Mouse (Mus musculus) fibroblast of lung, adult 2 months (primary cell): ENCODE data around the gene Ppp1r13b.
"Not testable (repeated sequence)": the region's sequence is repeated elsewhere in the genome, so short reads cannot be mapped to it uniquely, and the experiment has no call there.

ENCODE experiments used
- DNase-seq: peaks from one replicate; pipeline ENCODE4 v3.0.0-alpha.2; 2011; ENCODE audit warnings: low read depth

Gene Ppp1r13b

DNA sequence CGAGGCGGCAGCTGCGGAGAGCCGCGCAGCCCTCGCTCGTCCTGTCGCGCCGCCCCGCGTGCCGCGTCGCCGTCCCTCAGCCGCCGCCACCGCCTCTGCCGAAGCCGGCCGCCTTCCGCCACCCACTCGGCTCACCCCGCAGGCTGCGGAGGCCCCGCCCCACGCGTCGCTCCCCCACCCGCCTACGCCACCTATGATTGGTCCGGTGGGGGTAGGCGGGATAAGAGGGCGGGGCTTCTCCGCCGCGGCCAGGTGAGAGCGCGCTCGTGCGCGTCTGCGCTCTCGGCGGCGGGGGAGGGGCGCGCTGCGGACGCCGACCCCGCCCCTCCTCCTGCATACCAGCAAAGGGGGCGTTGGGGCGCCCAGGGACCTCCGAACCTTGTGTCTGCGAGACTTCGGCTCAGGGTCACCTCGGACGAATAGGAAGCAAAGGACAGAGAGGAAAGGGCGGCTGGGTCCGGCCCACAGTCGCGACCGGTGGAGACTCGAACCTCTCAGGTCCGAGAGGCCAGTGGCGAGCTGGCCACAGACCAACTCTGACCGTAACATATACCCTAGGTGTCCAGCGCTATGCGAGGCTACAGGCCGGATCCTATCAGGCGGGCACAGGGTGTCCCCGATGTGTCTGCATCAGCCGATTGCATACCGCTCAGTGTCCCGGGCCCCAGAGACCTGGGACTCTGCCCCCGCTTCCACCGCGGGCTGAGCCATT, at the start of gene Ppp1r13b:
TSS of gene Ppp1r13b (minus strand) at position 141 of the 712 bp plus-strand sequence.
- DNase-seq = no peak

DNA sequence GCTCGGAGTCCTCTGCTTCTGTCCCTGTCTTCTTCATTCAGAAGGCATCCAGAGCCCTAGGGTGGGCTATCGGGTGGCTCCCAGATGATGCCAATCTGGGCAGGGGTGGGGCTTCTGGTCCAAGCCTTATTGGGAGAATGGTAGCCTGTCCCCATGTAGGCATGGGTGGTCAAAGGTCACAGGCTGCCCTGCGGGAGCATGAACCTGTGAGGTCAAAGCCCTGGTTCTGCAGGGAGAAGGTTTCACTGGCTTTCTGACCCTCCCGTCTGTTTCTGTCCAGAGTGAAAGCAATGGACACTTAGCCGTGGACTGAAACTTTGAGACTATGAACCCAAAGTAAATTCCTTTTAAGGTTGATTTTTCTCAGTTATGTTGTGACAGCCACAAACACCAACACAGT, 48.3 kb upstream of the Ppp1r13b start:
- DNase-seq = no peak

DNA sequence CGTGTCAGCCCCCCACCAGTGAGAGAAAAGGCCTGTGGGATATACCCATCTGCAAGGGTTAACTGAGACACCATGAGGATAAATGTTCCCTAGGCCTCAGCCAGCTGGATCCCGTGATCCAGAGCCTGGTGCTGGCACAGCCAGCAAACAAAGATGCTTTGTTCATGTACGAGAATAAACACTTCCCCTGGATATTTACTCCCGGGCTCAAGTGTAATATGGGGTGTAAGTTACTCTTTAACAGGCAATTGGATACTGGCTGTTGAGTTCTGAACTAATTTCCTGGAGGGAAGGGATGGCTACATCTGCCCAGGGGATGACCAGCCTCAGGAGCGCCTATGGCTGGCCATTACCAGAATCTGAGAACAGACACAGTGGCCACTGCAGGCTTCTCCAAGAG, 43.8 kb upstream of the Ppp1r13b start:
- no peak for DNase-seq

DNA sequence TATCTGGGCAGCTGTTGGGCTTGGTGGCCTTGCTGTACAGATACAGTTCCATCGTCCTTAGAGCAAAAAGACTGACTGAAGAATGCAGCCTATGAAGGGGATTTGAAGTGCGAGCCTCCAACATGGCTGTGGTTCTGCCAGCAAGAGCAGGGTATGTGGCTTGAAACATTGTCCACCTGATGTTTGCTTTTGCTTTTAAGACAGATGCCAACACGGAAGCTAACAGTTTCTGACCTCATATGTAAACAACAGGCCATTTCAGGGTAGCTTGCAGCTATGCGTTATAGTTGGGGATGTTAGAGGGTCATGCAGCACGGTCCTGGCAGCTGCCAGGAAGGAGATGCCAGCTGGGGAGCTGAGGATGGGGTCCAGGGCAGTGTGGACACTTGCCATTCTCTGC, 42.6 kb upstream of the Ppp1r13b start:
- DNase-seq = no peak

DNA sequence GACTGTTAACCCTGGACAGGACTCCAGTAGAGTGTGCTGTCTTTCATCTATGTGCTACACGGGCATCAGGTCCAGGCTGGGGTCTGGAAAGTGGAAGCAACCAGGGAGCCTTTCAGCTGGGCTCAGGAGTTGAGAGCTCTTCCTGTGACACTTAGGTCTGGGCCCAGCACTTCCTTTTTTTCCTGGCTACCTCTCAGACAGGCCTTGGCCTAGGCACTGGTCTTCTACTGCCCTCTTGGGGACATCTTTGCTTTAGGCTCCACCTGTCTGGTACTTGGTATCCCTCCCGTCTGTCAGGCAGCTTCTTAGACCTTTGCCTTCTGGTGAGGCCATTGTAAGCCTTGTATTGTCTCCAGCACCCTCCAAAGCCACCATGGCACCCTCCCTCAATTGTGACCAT, 38.8 kb upstream of the Ppp1r13b start:
- no peak for DNase-seq

DNA sequence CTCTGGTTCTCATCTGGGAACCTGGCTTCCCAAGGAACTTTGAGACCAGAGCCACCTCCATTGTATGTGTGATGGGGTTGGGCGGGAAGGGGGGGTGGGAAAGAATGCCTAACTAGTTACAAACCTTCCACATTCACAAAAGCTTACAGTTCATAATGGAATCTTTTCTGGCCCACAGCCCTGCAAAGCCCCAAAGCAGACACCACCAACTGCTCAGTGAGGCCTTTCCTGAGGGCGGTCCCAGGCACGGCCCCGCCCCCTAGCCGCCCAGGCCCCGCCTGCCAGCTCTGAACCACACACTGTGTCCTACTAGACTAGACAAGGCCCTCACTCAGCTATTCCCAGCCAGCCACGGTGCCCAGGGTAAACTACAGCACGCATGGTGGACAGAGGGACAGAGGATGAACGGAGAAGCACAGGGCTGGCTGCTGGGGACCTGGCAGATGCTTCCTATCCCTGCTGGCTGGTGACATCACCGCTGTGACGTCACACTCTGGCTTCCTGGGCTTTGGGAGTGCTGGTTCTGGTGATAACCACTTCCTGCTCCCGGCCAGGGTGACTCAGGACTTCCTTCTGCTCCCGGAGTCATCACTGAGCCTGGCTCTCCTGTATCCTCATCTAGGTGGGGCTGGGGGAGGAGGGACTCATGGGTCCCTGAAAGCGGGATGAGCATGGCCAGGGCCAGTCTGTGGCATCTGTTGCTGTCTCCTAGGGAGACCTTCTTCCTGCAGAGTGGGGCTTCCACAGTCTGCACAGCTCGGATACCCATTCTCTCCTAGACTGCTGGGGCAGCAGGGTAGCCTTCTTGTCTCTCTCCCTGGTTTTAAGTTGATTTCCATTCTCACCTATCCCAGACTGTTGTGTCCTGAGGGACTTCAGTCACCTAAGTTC, 38.1 kb upstream of the Ppp1r13b start:
- DNase-seq = not testable (repeated sequence)

DNA sequence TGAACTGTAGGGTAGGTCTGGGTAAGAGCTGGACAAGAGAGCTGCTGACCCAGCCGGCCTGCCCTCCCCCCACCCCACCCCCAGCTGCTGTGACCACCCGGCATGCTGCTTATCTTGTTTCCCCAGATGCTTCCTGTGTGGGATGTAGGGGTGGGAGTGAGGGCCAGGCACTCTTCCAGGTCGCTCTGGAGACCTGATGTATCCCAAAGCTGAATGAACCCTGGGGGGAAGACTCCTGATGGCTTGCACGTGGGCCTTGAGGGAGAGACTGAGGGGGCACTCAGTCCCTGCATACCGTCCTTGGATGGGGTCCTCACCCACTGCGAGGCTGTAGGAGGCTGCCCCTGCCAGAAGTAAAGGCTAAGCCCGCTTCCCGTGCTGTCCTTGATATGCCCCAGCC, 37.2 kb upstream of the Ppp1r13b start:
- DNase-seq = no peak

DNA sequence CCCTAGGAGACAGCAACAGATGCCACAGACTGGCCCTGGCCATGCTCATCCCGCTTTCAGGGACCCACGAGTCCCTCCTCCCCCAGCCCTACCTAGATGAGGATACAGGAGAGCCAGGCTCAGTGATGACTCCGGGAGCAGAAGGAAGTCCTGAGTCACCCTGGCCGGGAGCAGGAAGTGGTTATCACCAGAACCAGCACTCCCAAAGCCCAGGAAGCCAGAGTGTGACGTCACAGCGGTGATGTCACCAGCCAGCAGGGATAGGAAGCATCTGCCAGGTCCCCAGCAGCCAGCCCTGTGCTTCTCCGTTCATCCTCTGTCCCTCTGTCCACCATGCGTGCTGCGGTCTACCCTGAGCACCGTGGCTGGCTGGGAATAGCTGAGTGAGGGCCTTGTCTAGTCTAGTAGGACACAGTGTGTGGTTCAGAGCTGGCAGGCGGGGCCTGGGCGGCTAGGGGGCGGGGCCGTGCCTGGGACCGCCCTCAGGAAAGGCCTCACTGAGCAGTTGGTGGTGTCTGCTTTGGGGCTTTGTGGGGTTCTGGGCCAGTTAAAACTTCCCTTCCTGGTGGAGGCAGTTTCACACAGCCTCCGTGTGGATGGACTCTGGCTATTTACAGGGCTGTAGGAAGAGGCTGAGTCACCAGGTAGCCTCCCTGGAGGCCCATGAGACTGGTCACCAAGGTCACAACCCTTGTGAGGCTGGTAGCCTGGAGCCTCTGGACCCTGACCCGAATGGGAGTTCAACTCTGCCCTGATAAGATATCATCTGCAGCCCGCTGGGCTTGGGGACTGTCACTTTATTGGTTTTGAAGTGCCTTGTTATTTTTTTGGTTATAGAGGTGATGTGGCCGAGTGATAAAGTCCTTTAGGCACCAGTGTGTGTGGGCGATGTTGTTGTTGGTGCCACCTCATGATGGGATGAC, 36.4 kb upstream of the Ppp1r13b start:
- DNase-seq = not testable (repeated sequence)

DNA sequence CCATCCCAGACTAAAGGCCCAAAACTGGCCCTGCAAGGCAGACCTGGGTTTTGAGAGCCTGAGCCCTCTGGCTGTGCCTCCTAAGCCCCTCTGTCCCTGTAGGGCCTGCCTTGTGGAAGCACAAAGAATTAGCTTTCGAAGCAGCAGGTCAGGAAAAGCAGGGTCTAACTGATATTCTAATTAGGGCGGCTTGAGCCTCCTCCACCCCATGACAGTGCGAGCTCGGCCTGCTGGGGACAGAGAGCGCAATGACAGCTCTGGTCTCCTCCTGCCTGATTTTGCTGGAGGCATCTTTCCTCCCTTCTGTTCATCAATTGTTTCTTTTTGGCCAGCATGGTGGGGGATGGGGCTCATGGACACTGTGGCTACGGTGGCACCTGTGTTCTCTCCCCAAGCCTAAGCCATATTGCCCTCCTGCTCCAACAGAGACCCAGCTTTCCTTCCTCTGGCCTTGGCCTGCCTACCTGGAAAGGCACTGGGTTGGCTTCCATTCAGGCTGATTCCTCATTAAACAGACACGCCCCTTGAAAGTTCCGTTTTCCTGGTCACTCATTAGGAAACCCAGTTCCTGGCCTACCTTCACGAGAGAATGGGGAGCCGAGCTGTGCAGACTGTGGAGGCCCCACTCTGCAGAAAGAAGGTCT, 35.6 kb upstream of the Ppp1r13b start:
- no peak for DNase-seq

DNA sequence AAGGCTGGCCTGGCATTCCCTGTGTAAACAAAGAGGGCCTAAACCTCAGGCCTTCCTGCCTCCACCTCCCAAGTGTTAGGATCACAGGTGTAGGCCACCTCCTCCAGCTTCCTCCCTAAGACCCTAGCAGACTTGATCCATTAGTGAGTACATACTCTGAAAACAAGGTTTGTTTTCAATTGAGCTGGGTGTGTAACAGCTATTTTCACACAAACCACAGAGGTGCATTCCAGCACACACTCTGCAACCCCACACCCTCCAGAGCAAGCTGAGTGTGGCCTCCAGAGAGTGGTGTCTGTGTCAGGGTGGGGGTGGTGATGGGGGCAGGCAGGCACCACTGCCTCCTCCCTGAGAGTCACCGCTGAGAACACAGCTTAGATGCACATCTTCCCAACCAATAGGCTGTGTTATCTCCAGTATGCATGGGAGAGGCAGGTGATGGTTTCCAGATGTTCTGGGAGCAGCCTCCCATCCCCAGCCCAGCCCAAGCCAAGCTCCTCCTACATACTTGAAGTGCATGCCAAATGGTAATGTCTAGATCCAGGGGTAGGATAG, 30.8 kb upstream of the Ppp1r13b start:
- no peak for DNase-seq

DNA sequence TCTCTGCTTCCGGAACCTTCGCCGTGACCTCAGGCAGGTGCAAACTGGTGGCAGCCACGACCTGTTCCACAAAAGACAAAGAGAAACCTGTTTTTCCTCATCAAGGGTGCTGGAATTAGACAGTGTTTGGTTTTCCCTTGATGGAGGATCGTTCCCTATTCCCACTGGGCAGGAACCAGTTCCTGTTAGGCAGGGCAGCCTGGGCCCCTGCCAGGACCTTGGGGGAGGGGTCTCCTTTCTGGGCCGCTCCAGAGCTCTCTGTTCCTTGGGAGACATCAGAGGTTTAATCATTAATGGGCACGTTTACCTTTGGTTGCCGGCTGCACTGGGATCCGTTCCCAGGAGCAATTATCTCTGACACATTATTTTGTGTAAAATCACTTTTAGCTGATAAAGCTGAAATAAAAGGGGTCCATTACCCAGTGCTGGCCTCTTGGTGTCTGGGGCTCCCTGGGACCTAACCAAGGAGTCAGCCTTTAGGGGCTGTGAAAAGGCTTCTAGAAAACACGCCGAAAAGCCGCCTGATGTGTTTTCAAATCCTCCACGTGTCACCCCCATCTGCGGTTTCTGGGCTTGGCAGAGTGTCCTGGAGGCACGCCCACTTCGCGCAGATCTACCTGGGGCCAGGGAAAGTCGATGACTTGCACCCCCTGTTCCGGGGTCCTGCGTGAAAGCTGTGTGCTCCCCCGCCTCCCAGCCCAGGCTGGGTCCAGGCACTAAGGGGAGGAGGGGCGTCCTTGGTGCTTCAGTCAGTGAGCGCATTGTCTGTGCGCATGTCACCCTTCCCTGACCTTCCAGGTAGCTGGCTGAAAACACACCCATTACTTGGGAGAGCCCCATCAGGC, 29.0 kb upstream of the Ppp1r13b start:
- DNase-seq = peak; percentile 69

DNA sequence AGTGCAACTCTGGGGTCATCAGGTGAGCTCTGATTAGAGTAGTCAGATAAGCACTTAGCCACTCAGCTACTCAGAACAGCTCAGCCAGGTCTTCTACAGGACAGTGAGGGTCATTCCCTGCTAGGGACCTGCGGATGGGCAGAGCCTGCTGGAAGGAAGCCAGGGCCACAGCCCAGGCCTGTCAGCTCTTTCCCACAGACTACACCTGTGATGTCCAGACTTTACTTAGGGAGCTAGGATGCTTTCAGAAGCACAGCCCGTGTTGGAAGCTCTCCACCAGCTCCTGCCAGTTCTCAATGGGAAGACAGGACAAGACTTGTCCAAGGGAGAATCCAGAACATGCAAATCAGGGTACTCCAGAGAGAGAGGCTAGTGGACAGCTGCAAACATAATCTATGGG, 26.1 kb upstream of the Ppp1r13b start:
- no peak for DNase-seq

DNA sequence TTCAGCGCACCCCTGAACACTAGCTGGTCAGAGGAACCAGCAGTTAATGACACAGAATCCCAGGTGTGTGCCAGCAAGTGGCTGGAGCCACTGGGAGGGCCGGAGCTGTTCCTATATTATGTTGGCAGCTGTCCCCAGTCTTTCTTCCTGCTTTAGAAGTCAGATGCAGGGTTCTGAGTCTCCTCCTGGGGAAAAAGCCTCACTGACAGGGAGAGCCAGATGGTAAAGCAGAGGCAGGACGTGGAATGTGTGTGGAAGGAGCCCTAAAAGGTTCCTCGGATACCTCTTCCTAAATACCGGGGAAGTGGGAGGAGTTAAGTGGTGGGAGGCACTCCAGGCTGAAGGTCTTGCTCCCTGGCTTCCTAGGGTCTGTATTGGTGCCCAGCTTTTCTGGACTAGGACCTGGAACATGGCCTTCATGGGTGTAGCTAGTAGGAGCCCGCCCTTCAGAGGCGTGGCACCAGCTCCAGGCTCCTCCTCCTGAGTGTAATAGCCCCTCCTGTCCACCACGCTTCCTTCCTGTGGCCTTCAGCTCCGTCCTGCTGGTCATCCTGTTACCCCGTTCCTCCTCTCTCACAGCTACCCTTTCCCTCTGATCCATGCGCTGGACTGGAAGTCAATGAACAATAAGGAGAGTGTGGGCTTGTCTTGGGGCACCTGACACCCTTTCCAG, 25.3 kb upstream of the Ppp1r13b start:
- DNase-seq = no peak

DNA sequence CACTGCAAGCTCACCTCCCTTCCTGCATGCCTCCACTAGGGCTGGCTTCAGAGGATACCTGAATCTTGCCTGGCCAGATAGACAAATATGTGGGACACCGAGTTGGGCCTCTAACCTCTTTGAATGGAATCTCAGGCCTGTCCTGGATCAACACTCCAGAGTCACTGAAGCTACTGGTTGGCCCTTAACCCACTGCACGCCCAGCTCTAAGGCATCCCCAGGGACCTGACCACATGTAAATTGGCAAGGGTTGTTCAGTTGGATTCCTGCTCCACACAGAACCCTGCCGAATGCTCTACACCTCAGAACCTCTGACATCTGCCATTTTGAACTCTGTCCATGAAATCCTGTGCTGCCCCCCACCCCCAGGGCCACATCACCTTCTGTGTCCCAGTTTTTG, 24.6 kb upstream of the Ppp1r13b start:
- no peak for DNase-seq

DNA sequence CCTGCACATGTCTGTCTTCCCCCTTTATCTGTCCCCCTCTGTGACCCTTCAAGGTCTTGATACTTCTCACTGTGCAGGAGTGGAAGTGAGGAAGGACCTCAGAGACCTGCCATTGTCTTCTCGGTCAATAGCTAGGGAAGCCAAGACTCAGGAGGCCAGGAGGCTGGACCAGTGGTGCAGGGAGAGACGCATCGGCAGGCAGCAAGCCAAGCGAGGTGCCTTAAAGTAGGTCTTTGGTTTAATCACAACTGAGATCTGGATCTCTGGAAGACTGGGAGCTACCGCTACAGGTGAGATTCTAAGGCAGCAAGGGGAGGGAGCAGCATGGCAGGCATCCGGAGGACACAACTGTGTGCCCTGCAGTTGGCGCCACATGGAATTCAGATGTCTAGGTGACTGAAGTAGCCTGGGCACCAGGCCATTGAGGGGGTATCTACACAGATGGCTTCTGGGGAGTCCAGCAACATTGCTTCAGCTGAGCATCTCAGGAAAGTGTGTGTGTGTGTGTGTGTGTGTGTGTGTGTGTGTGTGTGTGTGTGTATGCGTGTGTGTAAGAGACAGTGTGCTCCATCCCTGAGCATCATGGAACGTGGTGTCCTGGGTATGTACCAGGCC, 23.6 kb upstream of the Ppp1r13b start:
- DNase-seq = no peak

DNA sequence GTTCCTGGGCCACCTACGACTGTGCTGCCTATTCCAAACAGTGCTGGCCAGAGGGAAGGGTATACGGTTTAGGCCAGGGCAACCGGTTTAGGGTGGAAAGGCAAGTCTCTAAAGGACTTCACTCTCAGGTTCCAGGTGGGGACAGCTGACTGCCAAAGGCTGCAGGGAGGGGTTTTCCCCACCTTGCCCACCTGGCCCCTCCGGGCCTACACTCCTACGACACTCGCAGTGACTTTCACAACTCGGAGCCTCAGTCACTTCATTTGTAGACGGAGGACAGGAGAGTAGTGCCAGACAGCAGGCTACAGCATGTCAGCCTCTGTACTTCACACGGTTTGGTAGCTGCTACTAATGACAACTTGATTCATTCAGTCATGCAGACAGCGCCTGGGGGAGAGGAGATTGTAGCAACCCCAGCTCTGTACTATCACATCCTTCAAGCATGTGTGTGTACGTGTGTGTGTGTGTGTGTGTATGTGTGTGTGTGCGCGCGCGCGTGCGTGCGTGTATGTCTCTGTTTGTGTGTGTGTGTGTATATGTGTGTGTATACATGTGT, 20.6 kb upstream of the Ppp1r13b start:
- DNase-seq = no peak

DNA sequence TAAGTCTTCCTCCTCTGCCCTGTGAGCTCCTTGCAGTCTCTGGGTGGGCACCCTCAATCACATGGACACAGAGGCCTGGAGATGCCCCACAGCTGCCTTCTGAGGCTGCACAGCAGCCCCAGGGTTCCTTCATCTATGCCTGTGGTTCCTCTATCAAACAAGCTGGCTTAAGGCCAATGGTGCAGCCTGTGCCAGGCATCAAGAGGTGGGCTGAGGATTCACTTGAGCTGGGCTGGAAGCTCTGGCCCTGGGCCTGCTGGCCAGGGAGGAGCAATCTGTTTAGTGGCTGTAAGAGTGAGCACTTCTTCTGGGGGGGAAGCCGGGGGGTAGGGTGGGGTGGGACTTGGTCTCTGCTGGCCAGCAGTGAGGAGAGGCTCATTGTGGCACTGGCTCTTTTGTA, 19.4 kb upstream of the Ppp1r13b start:
- DNase-seq = no peak

DNA sequence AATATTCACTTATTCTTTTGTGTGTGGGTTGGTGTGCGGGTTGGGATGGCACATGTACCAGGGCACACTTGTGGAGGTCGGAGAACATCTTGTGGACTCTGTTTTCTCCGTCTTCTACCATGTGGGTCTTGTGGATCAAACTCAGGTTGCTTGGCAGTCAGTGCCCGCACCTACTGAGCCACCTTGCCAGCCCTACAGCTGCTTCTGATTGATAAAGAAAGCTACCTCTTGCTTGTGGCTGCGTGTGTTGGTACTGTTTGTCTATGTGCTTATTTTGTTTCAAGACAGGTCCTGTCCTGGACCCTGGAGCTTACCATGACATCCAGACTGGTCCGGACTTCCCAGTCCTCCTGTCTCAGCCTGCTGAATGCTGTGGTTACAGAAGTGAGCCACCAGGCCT, 15.2 kb upstream of the Ppp1r13b start:
- DNase-seq = no peak

DNA sequence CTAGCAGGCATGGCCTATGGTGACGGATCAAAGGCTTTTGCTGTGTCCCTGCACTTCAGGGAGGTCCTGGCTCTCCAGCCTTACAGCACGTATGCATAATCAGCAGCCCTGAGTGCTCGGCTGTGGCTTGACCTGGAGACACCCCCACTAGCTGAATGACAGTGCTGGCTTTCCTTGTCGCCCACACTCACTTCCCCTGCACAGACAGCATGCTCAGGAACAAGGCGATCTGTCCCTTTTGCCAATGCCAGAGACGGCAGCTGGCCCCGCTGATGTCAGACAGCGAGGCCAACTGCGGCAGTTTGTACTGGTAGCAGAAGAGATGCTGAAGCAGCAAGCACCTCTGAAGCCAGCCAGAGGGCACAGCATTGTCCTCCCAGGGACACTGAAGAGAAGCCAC, 12.1 kb upstream of the Ppp1r13b start:
- DNase-seq = no peak
